Mouse (Mus musculus) forebrain, postnatal 0 days (tissue): Measurements from ENCODE around the gene Mcu. TPM values are rescaled to one million over a fixed set of nuclear protein-coding genes. Genes with fewer than 3 reads are reported as not detected.

Source experiments
- ATAC-seq: fragments of 200-750 bp; cut with Nextera tagmentation; 2 replicates; pipeline ENCODE4 v1.8.0; 2017; ENCODE audit warnings: mild to moderate bottlenecking, moderate library complexity
- DNase-seq: peaks from one replicate; pipeline ENCODE4 v3.0.0-alpha.2; 2015
- H3K27ac ChIP-seq: fragments of 300-500 bp; sonication (generic); 2 replicates; pipeline ENCODE4 v1.5.1; 2014; ENCODE audit warnings: low read depth, mild to moderate bottlenecking, antibody characterized with exemption, low read length, moderate library complexity, mixed read lengths
- H3K27me3 ChIP-seq: fragments of 300-500 bp; sonication (generic); 2 replicates; pipeline ENCODE4 v1.6.1; 2014; ENCODE audit warnings: mild to moderate bottlenecking, low read length, mixed read lengths; ENCODE audit not compliant: insufficient read depth
- H3K36me3 ChIP-seq: fragments of 300-500 bp; sonication (generic); 2 replicates; pipeline ENCODE4 v1.6.1; 2014; ENCODE audit warnings: mild to moderate bottlenecking, moderate library complexity; ENCODE audit not compliant: insufficient read depth
- H3K4me1 ChIP-seq: fragments of 300-500 bp; sonication (generic); 2 replicates; pipeline ENCODE4 v1.6.1; 2014; ENCODE audit warnings: antibody characterized with exemption; ENCODE audit not compliant: insufficient read depth
- H3K4me2 ChIP-seq: fragments of 300-500 bp; sonication (generic); 2 replicates; pipeline ENCODE4 v1.6.1; 2014; ENCODE audit warnings: low read depth, mild to moderate bottlenecking, moderate library complexity
- H3K4me3 ChIP-seq: fragments of 300-500 bp; sonication (generic); 2 replicates; pipeline ENCODE4 v1.5.1; 2014; ENCODE audit warnings: low read depth, low read length, mixed read lengths
- H3K9ac ChIP-seq: fragments of 300-500 bp; sonication (generic); 2 replicates; pipeline ENCODE4 v1.6.1; 2014; ENCODE audit warnings: mild to moderate bottlenecking
- H3K9me3 ChIP-seq: fragments of 300-500 bp; sonication (generic); 2 replicates; pipeline ENCODE4 v1.6.1; 2016; ENCODE audit warnings: low read length
- CTCF ChIP-seq: sonication (generic); IDR thresholded peaks from 2 replicates; pipeline ENCODE4 v1.5.1; 2016; ENCODE audit warnings: antibody characterized with exemption, control low read depth, low read depth
- WGBS: fragments of 180-500 bp; shearing (Covaris S2); extraction: QIAGEN DNeasy Blood & Tissue Kit; methylation state at CpG from one replicate; pipeline ENCODE4 v1.1.7; 2014; 5-methylcytosine and 5-hydroxymethylcytosine counted together
- polyA plus RNA-seq: library from polyadenylated mRNA; unstranded; fragments of >200 nt; fragmentation: Nextera tagmentation; extraction: Ambion mirVana; gene quantifications from 2 replicates; pipeline ENCODE4 v1.2.1, GENCODE M21; 2015
- total RNA-seq: library from RNA; depleted of rRNA; stranded (reverse); fragments of >200 nt; gene quantifications from 2 replicates; pipeline ENCODE4 v1.2.3, GENCODE M21; 2014; rRNA removed

Gene Mcu
- total RNA-seq (41.0 and 47.9 TPM in 2 replicates), polyA plus RNA-seq (51.4 and 58.0 TPM in 2 replicates)

DNA sequence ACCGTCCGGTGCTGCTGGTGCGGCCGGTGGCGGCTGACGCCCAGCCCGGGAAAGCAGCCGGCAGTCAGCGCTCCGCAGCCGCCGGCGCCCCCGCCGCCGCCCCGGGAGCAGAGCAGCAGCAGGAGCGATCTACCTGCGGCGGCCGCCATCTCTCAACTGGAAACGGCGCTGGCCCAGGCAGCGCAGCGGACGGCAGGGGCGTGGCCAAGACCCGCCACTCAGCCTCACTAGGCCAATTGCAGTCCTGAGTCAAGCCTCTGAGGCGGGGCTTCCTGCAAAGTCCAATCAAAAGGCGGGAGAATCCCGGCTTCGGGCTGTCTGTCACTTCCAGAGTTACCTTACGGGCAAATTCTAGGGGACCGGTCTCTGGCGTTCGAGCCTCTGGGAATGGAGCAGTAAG, at the start of gene Mcu:
Gene Mcu, minus strand, starts transcription at position 171 of the 400 bp plus-strand sequence.
- H3K4me1 ChIP-seq = peaks cover 15% of the 10 kb centered on the region; the same call in 1 of the 2 replicates
- no peaks in the 10 kb centered on the region for H3K27me3 ChIP-seq
- ATAC-seq (peak; percentile 100), DNase-seq (peak; percentile 96)
- H3K27ac ChIP-seq = peak within 1 kb of the TSS; percentile 88
- H3K4me2 ChIP-seq = peak within 1 kb of the TSS; percentile 78
- H3K4me3 ChIP-seq = peak within 1 kb of the TSS; percentile 96
- no peak for TF ChIP-seq CTCF
- H3K9me3 ChIP-seq = no peaks in the 10 kb centered on the region
- peak within 1 kb of the TSS; percentile 87 for H3K9ac ChIP-seq
- no peaks in the 10 kb centered on the region for H3K36me3 ChIP-seq
- WGBS = 1% methylated on average over 36 of the region's 36 CpGs

DNA sequence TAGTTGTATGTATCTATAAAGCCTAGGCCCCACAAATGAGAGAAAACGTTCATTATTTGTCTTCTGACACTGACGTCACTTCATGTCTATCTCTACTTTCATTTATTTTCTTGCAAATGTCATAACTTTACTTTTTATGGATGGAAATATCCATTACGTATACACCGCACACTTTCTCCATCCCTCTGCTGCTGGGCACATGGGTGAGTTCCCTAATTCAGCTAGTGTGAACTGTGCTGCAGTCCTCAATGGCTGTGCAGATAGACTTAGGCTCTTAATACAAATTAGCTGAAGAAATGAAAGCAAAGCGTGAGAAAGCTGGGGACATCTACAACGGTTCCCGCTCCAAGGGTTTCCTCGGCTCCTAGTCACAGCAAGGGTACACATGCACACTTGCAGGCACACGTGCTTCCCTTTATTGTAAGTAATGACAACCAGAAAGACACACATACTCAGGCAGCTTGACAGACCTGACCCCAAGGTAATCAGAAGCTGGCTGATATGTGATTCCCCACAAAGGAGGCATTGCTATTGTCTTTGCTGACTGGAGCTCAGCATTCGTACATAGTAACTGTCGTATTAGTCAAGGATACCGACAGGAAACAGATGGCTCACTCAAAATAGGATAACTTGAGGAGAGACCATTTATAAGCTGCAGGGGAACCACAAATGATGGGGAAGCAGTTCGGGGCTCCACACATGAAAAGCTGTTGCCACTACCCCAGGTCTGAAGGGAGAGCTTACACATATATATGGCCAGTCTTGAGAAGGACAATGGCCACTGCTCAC, 49.2 kb upstream of the Mcu start:
- H3K27ac ChIP-seq = no peak overlapping the region
- H3K4me1 ChIP-seq = peaks cover 3% of the 10 kb centered on the region; the same call in 1 of the 2 replicates
- WGBS = 65% methylated on average over 13 of the region's 13 CpGs
- no peak for TF ChIP-seq CTCF
- H3K9me3 ChIP-seq = no peaks in the 10 kb centered on the region
- no peak overlapping the region for H3K4me2 ChIP-seq
- H3K9ac ChIP-seq = no peak overlapping the region
- ATAC-seq (peak; percentile 36; the same call in 1 of the 2 replicates), DNase-seq (peak; percentile 20)
- no peaks in the 10 kb centered on the region for H3K27me3 ChIP-seq
- H3K36me3 ChIP-seq = no peaks in the 10 kb centered on the region
- H3K4me3 ChIP-seq = no peak overlapping the region

DNA sequence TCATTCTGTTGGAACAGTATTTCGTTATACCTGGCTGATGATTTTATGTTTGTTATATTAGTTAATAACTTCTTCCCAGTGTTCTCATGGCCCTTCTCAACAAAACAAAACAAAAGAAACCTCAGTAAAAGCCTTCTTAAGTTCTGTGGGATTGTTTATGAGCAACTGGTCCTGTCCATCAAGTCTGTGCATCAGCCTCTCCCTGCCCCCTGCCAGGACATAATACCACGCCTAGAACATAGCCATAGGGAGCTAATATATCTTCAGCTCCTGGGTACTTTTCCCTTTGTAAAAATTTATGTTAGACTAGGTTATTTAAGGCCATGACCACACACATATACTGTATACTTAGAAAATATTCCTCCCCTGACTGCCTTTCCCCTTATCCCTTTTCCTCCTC, 48.3 kb upstream of the Mcu start:
- no peaks in the 10 kb centered on the region for H3K9me3 ChIP-seq
- H3K27ac ChIP-seq = no peak overlapping the region
- H3K36me3 ChIP-seq = no peaks in the 10 kb centered on the region
- no peak overlapping the region for H3K4me2 ChIP-seq
- ATAC-seq = no peak
- no peak for TF ChIP-seq CTCF
- whole genome bisulfite sequencing = 73% methylated on average over 2 of the region's 2 CpGs
- DNase-seq = no peak
- peaks cover 3% of the 10 kb centered on the region; the same call in 1 of the 2 replicates for H3K4me1 ChIP-seq
- H3K9ac ChIP-seq = no peak overlapping the region
- H3K4me3 ChIP-seq = no peak overlapping the region
- no peaks in the 10 kb centered on the region for H3K27me3 ChIP-seq

DNA sequence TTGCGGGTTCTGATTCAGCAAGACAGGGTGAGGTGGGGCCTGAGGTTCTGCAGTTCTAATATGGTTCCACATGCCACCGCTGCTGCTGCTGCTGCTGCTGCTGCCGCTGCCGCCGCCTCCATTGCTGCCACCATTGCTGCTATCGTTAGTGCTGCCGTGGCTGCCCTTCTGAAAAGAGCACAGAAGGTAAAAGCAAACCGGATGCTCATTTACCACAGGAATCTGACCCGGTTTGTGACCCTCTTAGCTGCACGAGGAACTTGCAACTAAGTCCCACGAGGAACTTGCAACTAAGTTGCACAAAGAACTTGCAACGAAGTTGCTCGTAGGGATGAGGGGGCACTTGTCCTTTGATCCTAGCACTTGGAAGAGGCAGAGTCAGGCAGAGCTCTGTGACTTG, 40.3 kb upstream of the Mcu start:
- no peak for TF ChIP-seq CTCF
- DNase-seq = no peak
- Histone ChIP-seq H3K4me3 (no peak overlapping the region), H3K9me3 (no peaks in the 10 kb centered on the region), H3K36me3 (no peaks in the 10 kb centered on the region), H3K4me2 (no peak overlapping the region), H3K27me3 (no peaks in the 10 kb centered on the region), H3K9ac (no peak overlapping the region), H3K4me1 (no peaks in the 10 kb centered on the region), H3K27ac (no peak overlapping the region)
- no peak for ATAC-seq
- 75% methylated on average over 13 of the region's 13 CpGs for WGBS

DNA sequence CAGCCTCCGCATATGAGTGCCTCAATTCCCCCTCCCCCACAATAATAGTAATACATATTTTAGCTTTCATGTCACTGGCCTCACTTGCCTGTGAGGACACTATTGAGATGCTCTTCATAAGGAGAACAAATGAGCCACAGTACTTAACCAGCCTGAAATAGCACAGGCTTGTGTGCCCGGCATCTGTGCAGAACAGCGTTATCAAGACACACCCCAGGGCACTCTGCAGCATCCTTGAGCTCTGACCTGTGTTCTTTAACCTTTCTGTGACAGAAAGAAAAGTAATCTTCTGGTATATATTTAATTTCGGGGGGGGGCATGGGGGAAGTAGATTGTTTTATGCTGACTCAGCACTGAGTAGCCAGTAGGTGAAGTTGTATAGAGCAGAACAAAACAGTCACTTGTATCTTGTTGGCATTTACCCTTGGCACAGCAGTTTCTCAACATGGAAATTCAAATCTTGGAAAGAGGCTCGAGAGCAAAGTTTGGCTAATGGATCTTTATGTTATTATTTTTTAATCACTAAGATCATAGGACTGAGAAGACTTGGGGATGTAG, 30.4 kb upstream of the Mcu start:
- Histone ChIP-seq H3K9ac (no peak overlapping the region), H3K36me3 (no peaks in the 10 kb centered on the region), H3K4me2 (no peak overlapping the region), H3K9me3 (no peaks in the 10 kb centered on the region), H3K27ac (no peak overlapping the region), H3K27me3 (no peaks in the 10 kb centered on the region), H3K4me3 (no peak overlapping the region), H3K4me1 (no peaks in the 10 kb centered on the region)
- ATAC-seq (no peak), DNase-seq (no peak)
- WGBS = 88% methylated on average over 5 of the region's 5 CpGs
- TF ChIP-seq CTCF = no peak

DNA sequence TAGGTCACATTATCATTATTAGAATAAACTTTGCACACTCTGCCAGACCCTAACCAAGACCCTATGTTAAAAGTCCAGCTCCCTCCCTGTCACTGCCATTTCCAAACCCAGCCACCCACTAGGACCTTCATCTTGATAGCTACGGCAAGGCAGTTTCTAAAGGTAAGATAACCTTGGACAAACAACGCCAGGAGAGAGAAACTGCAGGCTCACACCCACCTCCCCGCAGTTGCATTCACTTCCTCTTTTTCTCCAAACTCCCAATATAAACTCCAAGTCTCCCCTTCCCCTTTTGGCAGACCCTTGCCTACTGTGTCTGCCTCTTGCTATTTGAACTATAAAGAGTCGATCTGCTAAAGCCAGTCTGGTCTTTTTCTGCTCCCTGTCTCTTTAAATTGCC, 28.7 kb upstream of the Mcu start:
- Histone ChIP-seq H3K27me3 (no peaks in the 10 kb centered on the region), H3K4me1 (no peaks in the 10 kb centered on the region), H3K4me2 (no peak overlapping the region), H3K9ac (no peak overlapping the region), H3K27ac (no peak overlapping the region), H3K4me3 (no peak overlapping the region), H3K9me3 (no peaks in the 10 kb centered on the region), H3K36me3 (no peaks in the 10 kb centered on the region)
- no peak for DNase-seq
- TF ChIP-seq CTCF = no peak
- no peak for ATAC-seq
- WGBS = 92% methylated on average over 4 of the region's 4 CpGs

DNA sequence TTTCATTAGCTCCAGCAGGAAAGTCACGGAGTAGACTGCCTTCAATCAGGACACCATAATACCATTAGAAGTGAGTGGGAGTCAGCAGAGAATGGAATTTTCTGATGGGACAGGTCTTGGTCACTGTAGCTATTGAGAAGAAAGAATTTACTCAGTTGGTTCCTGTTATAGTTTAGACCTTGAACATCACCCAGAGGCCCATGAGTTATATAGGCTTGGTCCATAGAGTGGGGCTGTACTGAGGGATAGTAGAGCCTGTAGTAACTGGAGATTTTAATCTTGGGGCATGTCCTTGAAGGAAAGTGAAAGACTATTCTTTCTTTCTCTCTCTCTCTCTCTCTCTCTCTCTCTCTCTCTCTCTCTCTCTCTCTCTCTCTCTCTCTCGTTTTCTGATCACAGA, 28.2 kb upstream of the Mcu start:
- no peak overlapping the region for H3K9ac ChIP-seq
- TF ChIP-seq CTCF = no peak
- H3K4me3 ChIP-seq = no peak overlapping the region
- no peaks in the 10 kb centered on the region for H3K9me3 ChIP-seq
- H3K4me2 ChIP-seq = no peak overlapping the region
- H3K36me3 ChIP-seq = no peaks in the 10 kb centered on the region
- no peak for DNase-seq
- ATAC-seq = no peak
- H3K27me3 ChIP-seq = no peaks in the 10 kb centered on the region
- H3K27ac ChIP-seq = no peak overlapping the region
- 55% methylated on average over 2 of the region's 2 CpGs for WGBS
- H3K4me1 ChIP-seq = no peaks in the 10 kb centered on the region
